Mouse (Mus musculus) limb, embryonic 13.5 days (tissue): ENCODE measurements at regions not wholly inside any gene's neighbourhood (a gene's known extent, or its start where the extent isn't known, plus 50 kb on each side); places are given as distances from the start of the nearest gene placed in this dataset.

Source experiments
- ATAC-seq: fragments of 200-750 bp; cut with Nextera tagmentation; 2 replicates; pipeline ENCODE4 v1.8.0; 2017; ENCODE audit warnings: low read depth, moderate number of reproducible peaks, moderate TSS enrichment; ENCODE audit not compliant: low FRiP score
- H3K27ac ChIP-seq: fragments of 300-500 bp; sonication (generic); 2 replicates; pipeline ENCODE4 v1.5.1; 2015; ENCODE audit warnings: inconsistent platforms, mild to moderate bottlenecking, moderate library complexity
- H3K27me3 ChIP-seq: fragments of 300-500 bp; sonication (generic); 2 replicates; pipeline ENCODE4 v1.6.1; 2015; ENCODE audit warnings: mild to moderate bottlenecking, inconsistent platforms
- H3K36me3 ChIP-seq: fragments of 300-500 bp; sonication (generic); 2 replicates; pipeline ENCODE4 v1.6.1; 2015; ENCODE audit warnings: inconsistent platforms, mild to moderate bottlenecking, moderate library complexity
- H3K4me1 ChIP-seq: fragments of 300-500 bp; sonication (generic); 2 replicates; pipeline ENCODE4 v1.6.1; 2015; ENCODE audit warnings: inconsistent platforms
- H3K4me2 ChIP-seq: fragments of 300-500 bp; sonication (generic); replicated peaks from 2 replicates; pipeline ENCODE4 v1.6.1; 2015; ENCODE audit warnings: inconsistent platforms, mild to moderate bottlenecking, moderate library complexity
- H3K4me3 ChIP-seq: fragments of 300-500 bp; sonication (generic); 2 replicates; pipeline ENCODE4 v1.5.1; 2015; ENCODE audit warnings: moderate library complexity, mild to moderate bottlenecking, inconsistent platforms
- H3K9ac ChIP-seq: fragments of 300-500 bp; sonication (generic); 2 replicates; pipeline ENCODE4 v1.6.1; 2015; ENCODE audit warnings: mild to moderate bottlenecking, inconsistent platforms
- H3K9me3 ChIP-seq: fragments of 300-500 bp; sonication (generic); 2 replicates; pipeline ENCODE4 v1.6.1; 2016; ENCODE audit warnings: inconsistent platforms
- WGBS: fragments of 180-500 bp; shearing (Covaris S2); methylation state at CpG from one replicate; pipeline ENCODE4 v1.1.7; 2015; 5-methylcytosine and 5-hydroxymethylcytosine counted together

DNA sequence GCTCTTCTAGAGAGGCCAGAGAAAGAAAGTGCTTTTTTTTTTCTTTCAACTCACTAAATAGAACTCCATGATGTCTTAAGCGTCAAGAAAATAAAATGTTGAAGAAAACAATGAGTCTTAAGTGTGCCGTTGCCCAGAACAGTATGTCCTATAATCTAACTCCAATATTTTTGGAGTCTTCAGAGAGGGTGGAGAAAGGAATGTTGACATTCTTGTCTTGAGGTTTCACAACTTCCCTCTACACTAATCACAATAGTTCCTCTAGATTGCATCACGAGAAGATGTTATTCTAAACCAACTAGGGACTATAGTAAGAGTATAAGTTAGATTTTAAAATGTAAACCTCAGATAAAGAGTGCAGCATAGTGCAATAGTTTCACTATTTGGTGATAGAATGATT, 367.1 kb upstream of the Kif2a start:
- Histone ChIP-seq H3K9ac (no peak overlapping the region), H3K4me2 (no peak overlapping the region), H3K9me3 (no peaks in the 10 kb centered on the region), H3K4me3 (no peak overlapping the region), H3K4me1 (no peaks in the 10 kb centered on the region), H3K27ac (no peak overlapping the region), H3K27me3 (no peaks in the 10 kb centered on the region), H3K36me3 (no peaks in the 10 kb centered on the region)
- ATAC-seq: no peak
- WGBS: 82% methylated on average over 3 of the region's 3 CpGs

DNA sequence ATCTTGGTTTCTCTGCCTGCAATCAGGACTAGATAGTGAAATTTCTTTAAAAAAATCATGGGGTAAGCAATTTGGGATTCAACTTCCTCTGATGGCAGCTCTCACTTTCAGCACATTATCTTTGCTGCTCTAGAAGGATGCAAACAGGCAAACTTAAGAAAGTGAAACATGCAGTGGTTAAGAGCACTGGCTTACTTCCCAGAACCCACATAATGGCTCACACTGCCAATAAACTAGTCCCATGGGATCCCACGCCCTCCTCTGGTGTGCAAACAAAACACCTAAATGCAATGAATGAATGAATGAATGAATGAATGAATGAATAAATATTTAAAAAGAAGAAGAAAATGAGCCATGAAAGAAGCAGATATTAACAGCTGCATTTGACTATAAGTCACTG, 356.1 kb upstream of the Kif2a start:
- H3K36me3 ChIP-seq: no peaks in the 10 kb centered on the region
- WGBS: 69% methylated on average over 1 of the region's 1 CpGs
- H3K4me3 ChIP-seq: no peak overlapping the region
- no peak overlapping the region for H3K4me2 ChIP-seq
- no peaks in the 10 kb centered on the region for H3K9me3 ChIP-seq
- no peaks in the 10 kb centered on the region for H3K27me3 ChIP-seq
- no peak for ATAC-seq
- H3K4me1 ChIP-seq: no peaks in the 10 kb centered on the region
- no peak overlapping the region for H3K27ac ChIP-seq
- no peak overlapping the region for H3K9ac ChIP-seq

- 85% methylated on average over 3 of the region's 3 CpGs for WGBS
- Histone ChIP-seq H3K36me3 (no peaks in the 10 kb centered on the region), H3K27me3 (no peaks in the 10 kb centered on the region), H3K4me3 (no peak overlapping the region), H3K4me1 (no peaks in the 10 kb centered on the region), H3K4me2 (no peak overlapping the region), H3K9ac (no peak overlapping the region), H3K27ac (no peak overlapping the region), H3K9me3 (no peaks in the 10 kb centered on the region)
- ATAC-seq: no peak
Observed at GRCm38 (mm10) chr13:107372666-107373065, 350.7 kb upstream of the Kif2a start.

DNA sequence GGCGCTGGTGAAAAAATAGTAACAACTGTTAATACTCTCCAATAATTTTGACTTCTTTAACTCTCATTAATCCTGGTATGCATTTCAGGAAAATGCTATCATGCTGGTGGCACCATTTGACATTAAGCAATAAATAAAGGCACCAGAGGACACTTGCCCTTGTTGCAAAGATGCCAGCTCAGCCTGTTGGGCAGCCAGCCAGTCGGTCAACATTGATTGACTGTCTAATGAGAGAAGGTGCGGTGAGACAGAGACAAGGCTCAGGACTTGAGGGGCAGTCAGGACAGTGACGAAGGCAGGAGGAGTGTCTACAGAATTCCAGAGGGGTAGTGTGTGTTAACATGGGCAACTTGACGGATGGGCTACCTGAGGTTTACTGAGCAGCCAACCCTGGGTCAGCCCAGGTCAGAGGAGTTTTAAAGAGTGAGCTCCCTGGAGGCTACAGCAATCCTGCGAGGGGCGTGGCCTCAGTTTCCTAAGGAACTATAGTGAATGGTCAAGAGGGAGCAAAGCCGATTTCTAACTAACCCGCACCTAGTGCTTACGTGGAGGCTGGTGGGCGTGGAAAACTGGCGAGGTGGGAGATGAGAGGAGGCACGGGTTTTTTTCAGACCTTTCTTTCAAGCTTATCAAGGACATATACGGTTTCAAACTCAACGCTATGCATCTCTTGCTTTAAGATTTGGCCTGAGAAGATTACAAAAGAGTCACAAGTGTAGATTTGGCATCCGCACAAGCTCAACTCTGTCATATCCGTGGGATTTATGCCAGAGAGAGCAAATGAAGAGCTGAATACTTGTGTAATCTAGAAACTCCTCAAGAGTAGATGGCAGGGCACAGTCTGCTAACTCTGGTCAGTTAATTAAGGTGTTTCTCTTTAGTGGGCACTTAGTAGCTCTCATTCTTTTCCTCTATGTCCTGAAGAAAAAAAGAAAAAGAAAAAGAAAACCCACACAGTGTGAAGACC, 350.0 kb upstream of the Kif2a start:
- Histone ChIP-seq H3K27ac (no peak overlapping the region), H3K4me2 (no peak overlapping the region; the same call in 1 of the 2 replicates), H3K9me3 (no peaks in the 10 kb centered on the region), H3K36me3 (no peaks in the 10 kb centered on the region), H3K4me3 (no peak overlapping the region), H3K4me1 (no peaks in the 10 kb centered on the region), H3K9ac (no peak overlapping the region), H3K27me3 (no peaks in the 10 kb centered on the region)
- WGBS: 46% methylated on average over 17 of the region's 17 CpGs
- no peak for ATAC-seq

- no peak overlapping the region for H3K27ac ChIP-seq
- no peaks in the 10 kb centered on the region for H3K9me3 ChIP-seq
- no peak overlapping the region for H3K9ac ChIP-seq
- H3K27me3 ChIP-seq: no peaks in the 10 kb centered on the region
- WGBS: 92% methylated on average over 9 of the region's 9 CpGs
- no peaks in the 10 kb centered on the region for H3K36me3 ChIP-seq
- H3K4me1 ChIP-seq: no peaks in the 10 kb centered on the region
- no peak overlapping the region for H3K4me2 ChIP-seq
- ATAC-seq: no peak
- H3K4me3 ChIP-seq: no peak overlapping the region
Observed at GRCm38 (mm10) chr13:107367639-107368038, 345.7 kb upstream of the Kif2a start.

DNA sequence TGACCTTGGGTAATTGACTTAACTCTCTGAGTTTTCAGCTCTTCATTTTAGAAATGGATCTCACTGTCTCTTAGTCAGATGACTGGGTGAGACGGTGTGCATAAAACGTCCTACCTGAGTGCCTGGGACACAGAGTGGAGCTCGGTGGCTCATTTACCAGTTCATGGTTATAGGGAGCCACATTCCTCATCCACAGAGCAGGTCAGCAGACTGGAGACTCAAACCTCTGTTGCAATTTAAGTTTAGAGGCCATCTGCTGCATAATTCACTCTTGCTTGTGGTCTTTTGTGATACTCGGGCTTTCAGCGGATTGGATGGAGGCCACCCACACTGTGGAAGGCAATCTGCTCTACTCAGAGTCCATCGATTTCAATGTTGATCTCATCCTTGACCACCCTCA, 343.8 kb upstream of the Kif2a start:
- H3K9ac ChIP-seq: no peak overlapping the region
- H3K9me3 ChIP-seq: no peaks in the 10 kb centered on the region
- H3K4me2 ChIP-seq: no peak overlapping the region
- ATAC-seq: no peak
- no peaks in the 10 kb centered on the region for H3K4me1 ChIP-seq
- H3K4me3 ChIP-seq: no peak overlapping the region
- H3K36me3 ChIP-seq: no peaks in the 10 kb centered on the region
- no peak overlapping the region for H3K27ac ChIP-seq
- H3K27me3 ChIP-seq: no peaks in the 10 kb centered on the region
- whole genome bisulfite sequencing: 79% methylated on average over 6 of the region's 6 CpGs

DNA sequence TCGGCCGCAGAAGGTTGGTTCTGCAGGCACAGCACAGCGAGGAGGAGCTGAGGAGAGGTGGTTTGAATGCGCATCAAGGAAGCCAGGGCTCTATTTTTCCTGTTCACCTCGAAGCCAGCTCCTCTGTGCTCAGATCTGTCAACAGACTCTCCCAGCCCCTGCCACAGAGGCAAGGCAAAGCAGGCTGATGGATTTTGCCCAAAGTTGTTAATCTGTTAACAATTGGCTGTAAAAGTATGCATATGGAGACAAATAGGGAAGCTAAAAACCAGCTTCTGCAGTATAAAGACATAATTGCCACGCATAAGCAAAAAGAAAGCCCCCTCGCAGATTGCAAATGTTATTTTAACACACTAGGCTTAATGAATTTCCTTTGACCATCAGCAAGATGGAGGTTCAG, 343.3 kb upstream of the Kif2a start:
- WGBS: 82% methylated on average over 7 of the region's 7 CpGs
- H3K4me1 ChIP-seq: no peaks in the 10 kb centered on the region
- no peak overlapping the region for H3K4me3 ChIP-seq
- no peaks in the 10 kb centered on the region for H3K36me3 ChIP-seq
- H3K9ac ChIP-seq: no peak overlapping the region
- no peak overlapping the region for H3K27ac ChIP-seq
- H3K9me3 ChIP-seq: no peaks in the 10 kb centered on the region
- no peak for ATAC-seq
- H3K27me3 ChIP-seq: no peaks in the 10 kb centered on the region
- no peak overlapping the region for H3K4me2 ChIP-seq

DNA sequence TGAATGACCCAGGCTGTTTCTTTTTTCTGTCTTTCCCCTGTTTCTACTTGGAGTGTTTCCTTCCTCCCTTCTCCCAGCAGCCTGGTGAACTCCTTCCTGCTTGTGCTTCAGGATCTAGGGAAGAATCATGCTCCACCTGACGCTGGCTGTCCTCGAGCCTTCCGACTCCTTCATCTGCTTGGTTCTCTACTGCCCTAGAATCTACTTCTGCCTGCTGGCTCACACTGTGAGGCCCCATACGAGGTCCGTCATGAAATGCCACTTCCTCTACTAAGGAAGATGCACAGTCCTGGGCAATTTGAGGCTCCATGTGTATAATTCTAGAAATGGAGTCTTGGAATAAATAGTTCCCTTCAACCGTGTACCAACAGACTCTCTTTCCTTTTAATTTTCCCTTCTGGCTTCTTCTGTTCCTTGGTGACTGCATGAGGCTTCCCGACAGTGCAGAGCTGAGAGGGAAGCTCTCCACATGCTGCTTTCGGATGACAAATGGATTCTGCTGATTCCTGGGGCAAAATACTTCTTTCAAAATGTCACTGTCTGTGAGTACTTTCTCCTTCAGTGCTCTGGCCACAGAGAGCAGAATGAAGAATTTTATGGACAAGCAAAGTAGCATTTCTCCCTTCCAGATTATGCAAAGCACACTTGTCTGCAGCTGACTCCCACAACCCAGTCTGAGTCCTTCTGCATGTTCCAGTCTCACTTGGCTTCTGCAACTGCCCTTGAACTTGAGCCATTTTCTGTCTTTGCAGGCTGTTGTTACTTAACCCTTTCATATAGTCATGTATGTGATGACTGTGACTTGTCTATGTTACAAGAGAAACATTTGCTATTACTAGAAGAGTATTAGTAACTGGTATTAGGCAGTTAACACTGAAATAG, 341.1 kb upstream of the Kif2a start:
- Histone ChIP-seq H3K27ac (no peak overlapping the region), H3K4me1 (no peaks in the 10 kb centered on the region), H3K9ac (no peak overlapping the region), H3K4me2 (no peak overlapping the region), H3K27me3 (no peaks in the 10 kb centered on the region), H3K9me3 (no peaks in the 10 kb centered on the region), H3K4me3 (no peak overlapping the region), H3K36me3 (no peaks in the 10 kb centered on the region)
- no peak for ATAC-seq
- 83% methylated on average over 8 of the region's 8 CpGs for WGBS

DNA sequence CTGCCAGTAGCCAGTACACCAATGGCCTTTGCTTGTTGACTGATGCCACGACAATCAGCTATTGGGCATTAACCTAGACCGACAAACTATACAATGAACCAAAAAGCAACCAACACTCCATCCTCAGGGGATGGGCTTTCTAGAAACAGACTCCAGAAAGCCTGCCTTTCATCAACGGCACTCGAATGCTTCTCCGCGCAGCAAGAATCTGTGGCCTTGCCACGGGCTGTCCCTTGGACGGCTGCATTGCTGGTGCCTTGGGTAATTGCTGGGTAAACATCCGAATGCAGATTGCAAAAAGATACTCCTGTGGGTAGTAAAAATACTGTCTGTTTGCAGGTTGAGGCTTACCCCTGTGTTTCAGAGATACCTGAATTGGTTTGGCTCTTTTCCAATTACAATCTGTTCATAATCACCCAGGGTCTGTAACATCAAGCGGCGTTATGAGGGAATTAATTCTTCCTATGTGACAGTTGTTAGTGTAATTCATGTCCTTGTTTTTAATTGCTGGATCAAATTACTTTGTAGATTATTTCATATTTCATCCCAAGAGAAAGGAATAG, 319.0 kb upstream of the Kif2a start:
- H3K9ac ChIP-seq: no peak overlapping the region
- no peak overlapping the region for H3K27ac ChIP-seq
- WGBS: 77% methylated on average over 11 of the region's 11 CpGs
- H3K4me3 ChIP-seq: no peak overlapping the region
- H3K9me3 ChIP-seq: no peaks in the 10 kb centered on the region
- H3K36me3 ChIP-seq: no peaks in the 10 kb centered on the region
- H3K4me1 ChIP-seq: no peaks in the 10 kb centered on the region
- no peak for ATAC-seq
- H3K4me2 ChIP-seq: no peak overlapping the region
- no peaks in the 10 kb centered on the region for H3K27me3 ChIP-seq

DNA sequence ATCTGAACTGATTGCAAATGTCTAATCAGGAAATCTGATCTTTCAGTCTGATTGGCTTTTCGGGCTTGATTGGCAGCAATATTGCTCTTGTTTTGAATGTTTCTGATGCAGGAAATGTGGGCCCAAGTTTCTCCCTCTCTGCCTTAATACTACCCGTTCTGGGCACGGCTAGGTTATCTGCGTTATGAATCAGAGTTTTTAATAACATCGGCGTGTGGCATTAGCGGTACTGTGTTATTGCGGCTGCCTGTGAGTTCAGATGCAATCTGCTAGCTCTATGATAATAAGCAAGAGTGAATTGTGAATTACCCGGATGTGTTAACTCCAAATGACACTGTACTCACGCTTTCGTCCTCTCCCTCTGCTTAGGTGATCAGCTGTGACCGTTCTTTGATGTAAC, 316.2 kb upstream of the Kif2a start:
- 85% methylated on average over 12 of the region's 12 CpGs for WGBS
- no peak for ATAC-seq

GRCm38 (mm10) chr13:107337111-107337510, 315.2 kb upstream of the Kif2a start:
- Histone ChIP-seq H3K4me2 (no peak overlapping the region), H3K27ac (no peak overlapping the region), H3K4me3 (no peak overlapping the region), H3K9me3 (no peaks in the 10 kb centered on the region), H3K36me3 (no peaks in the 10 kb centered on the region), H3K4me1 (no peaks in the 10 kb centered on the region), H3K27me3 (no peaks in the 10 kb centered on the region), H3K9ac (no peak overlapping the region)
- ATAC-seq: no peak
- WGBS: 79% methylated on average over 10 of the region's 10 CpGs

More for the DNA sequence above, 316.2 kb upstream of the Kif2a start:
- H3K27me3 ChIP-seq: no peaks in the 10 kb centered on the region
- no peaks in the 10 kb centered on the region for H3K4me1 ChIP-seq
- H3K27ac ChIP-seq: no peak overlapping the region
- no peaks in the 10 kb centered on the region for H3K9me3 ChIP-seq
- H3K4me2 ChIP-seq: no peak overlapping the region
- no peaks in the 10 kb centered on the region for H3K36me3 ChIP-seq
- no peak overlapping the region for H3K9ac ChIP-seq
- H3K4me3 ChIP-seq: no peak overlapping the region

DNA sequence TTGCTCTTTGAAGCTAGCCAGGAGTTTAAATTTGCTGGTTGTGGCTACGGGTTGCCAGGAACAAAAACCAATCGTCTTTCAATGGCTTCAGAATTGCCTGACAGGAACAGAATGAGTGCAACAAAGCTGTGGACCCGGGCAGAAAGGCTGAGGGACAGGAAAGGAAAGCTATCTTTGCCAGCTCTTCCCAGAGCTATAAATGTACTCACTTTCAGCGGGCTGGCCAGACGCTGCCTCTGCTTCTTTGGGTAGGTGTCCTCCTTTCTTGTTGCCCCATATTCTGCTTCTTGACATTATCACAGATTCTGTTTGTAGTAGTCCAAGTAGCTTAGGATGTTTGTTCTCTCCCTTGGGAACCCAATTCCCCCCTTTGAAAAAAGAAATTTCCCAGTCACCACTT, 307.4 kb upstream of the Kif2a start:
- no peak overlapping the region for H3K9ac ChIP-seq
- H3K4me1 ChIP-seq: no peaks in the 10 kb centered on the region
- 72% methylated on average over 5 of the region's 5 CpGs for WGBS
- no peak for ATAC-seq
- H3K27ac ChIP-seq: no peak overlapping the region
- H3K9me3 ChIP-seq: no peaks in the 10 kb centered on the region
- H3K4me3 ChIP-seq: no peak overlapping the region
- no peaks in the 10 kb centered on the region for H3K36me3 ChIP-seq
- no peaks in the 10 kb centered on the region for H3K27me3 ChIP-seq
- no peak overlapping the region for H3K4me2 ChIP-seq
